Mouse (Mus musculus) layer of hippocampus, postnatal 14 days (tissue): ENCODE measurements around the gene Gckr. TPM values are rescaled to one million over a fixed set of nuclear protein-coding genes. Genes with fewer than 3 reads are reported as not detected.
"Not testable (repeated sequence)": the region's sequence is repeated elsewhere in the genome, so short reads cannot be mapped to it uniquely, and the experiment has no call there.

Experiments
- DNase-seq, 2 experiments: peaks; one replicate each; pipeline ENCODE4 v3.0.0; 2021 to 2022; ENCODE audit warnings: low spot score in 2 of 2, mixed read lengths in 1 of 2
- total RNA-seq, 2 experiments: library from RNA; stranded (reverse); gene quantifications; 2 replicates each; pipeline ENCODE4 v1.2.3; 2021

Gckr gene
- total RNA-seq, 2 experiments from 2014 or later: 0.21 to 0.53 TPM

- no peak for DNase-seq
Measured at GRCm38 (mm10) chr5:31294964-31295605, 2.2 kb upstream of the Gckr start.

- peak; percentile 63 to 70 for DNase-seq
Measured at GRCm38 (mm10) chr5:31295606-31296141, 1.6 kb upstream of the Gckr start, which contains the start of gene Fndc4. Fndc4 (minus strand) TSS chr5:31296080.

GRCm38 (mm10) chr5:31297981-31298380 lies 738 bp downstream of the Gckr start:
- no peak for DNase-seq

GRCm38 (mm10) chr5:31298486-31298885 lies 1.2 kb downstream of the Gckr start:
- DNase-seq: no peak

- no peak for DNase-seq
Measured at GRCm38 (mm10) chr5:31301866-31302265, 4.6 kb downstream of the Gckr start.

- DNase-seq: no peak
Measured at GRCm38 (mm10) chr5:31303093-31303492, 5.8 kb downstream of the Gckr start.

- DNase-seq: no peak
Measured at GRCm38 (mm10) chr5:31312806-31313205, 15.6 kb downstream of the Gckr start.

- no peak for DNase-seq
Measured at GRCm38 (mm10) chr5:31322776-31323175, 25.5 kb downstream of the Gckr start.

GRCm38 (mm10) chr5:31324085-31324484 lies 26.8 kb downstream of the Gckr start:
- no peak for DNase-seq

- no peak for DNase-seq
Measured at GRCm38 (mm10) chr5:31326850-31327249, 29.6 kb downstream of the Gckr start.

- DNase-seq: peak; percentile 44 to 80
Measured at GRCm38 (mm10) chr5:31328255-31328654, 31.0 kb downstream of the Gckr start.

- not testable (repeated sequence) for DNase-seq
Measured at GRCm38 (mm10) chr5:31357586-31357985, 60.3 kb downstream of the Gckr start.

GRCm38 (mm10) chr5:31360955-31361354 lies 63.7 kb downstream of the Gckr start:
- DNase-seq: no peak

Other genes with a start within 250 kb of the Gckr start
- gene Atraid, start 249.1 kb upstream of the Gckr start, total RNA-seq: 10 to 100 TPM; 73.9 to 86.6 TPM
- gene Slc5a6, start 248.5 kb upstream of the Gckr start, total RNA-seq: 10 to 100 TPM; 12.4 to 13.3 TPM
- gene Cad, start 242.7 kb upstream of the Gckr start, total RNA-seq: 10 to 100 TPM; 15.6 to 17.5 TPM
- not detected for gene Dnajc5g, start 191.2 kb upstream of the Gckr start, total RNA-seq
- 10 to 100 TPM; 56.9 to 61.1 TPM for gene Slc30a3, start 189.2 kb upstream of the Gckr start, total RNA-seq
- not detected for gene Trim54, start 180.7 kb upstream of the Gckr start, total RNA-seq
- gene Ucn, start 158.6 kb upstream of the Gckr start, total RNA-seq: not detected
- gene Mpv17, start 143.2 kb upstream of the Gckr start, total RNA-seq: 10 to 100 TPM; 41.3 to 46.9 TPM
- 1 to 10 TPM; 1.2 to 4.2 TPM for gene Gm29609, start 117.5 kb upstream of the Gckr start, total RNA-seq
- 10 to 100 TPM; 61.2 to 64.7 TPM for gene Gtf3c2, start 117.3 kb upstream of the Gckr start, total RNA-seq
- gene Snx17, start 104.2 kb upstream of the Gckr start, total RNA-seq: 10 to 100 TPM; 79.5 to 80.3 TPM
- gene Eif2b4, start 104.0 kb upstream of the Gckr start, total RNA-seq: 10 to 100 TPM; 48.1 to 55.2 TPM
- gene Zfp513, start 95.1 kb upstream of the Gckr start, total RNA-seq: 10 to 100 TPM; 25.5 to 31.3 TPM
- gene Ppm1g, start 76.8 kb upstream of the Gckr start, total RNA-seq: 10 to 100 TPM; 84.9 to 85.7 TPM
- 10 to 100 TPM; 77.7 to 79.7 TPM for gene Nrbp1, start 56.6 kb upstream of the Gckr start, total RNA-seq
- not detected for gene Gm9970, start 56.2 kb upstream of the Gckr start, total RNA-seq
- 1 to 10 TPM; 1.3 to 1.9 TPM for gene Krtcap3, start 45.8 kb upstream of the Gckr start, total RNA-seq
- gene Ift172, start 6.3 kb upstream of the Gckr start, total RNA-seq: 10 to 100 TPM; 76.4 to 83.3 TPM
- 100 to 1,000 TPM; 160 to 164 TPM for gene Fndc4, start 1.4 kb upstream of the Gckr start, total RNA-seq
- 10 to 100 TPM; 41.6 to 46.0 TPM for gene Zfp512, start 155.0 kb downstream of the Gckr start, total RNA-seq
- under 1 TPM; 0.16 to 0.21 TPM for gene 4930548H24Rik, start 188.3 kb downstream of the Gckr start, total RNA-seq
- gene Gpn1, start 197.3 kb downstream of the Gckr start, total RNA-seq: 10 to 100 TPM; 29.7 to 30.4 TPM
- gene Slc4a1ap, start 229.6 kb downstream of the Gckr start, total RNA-seq: 10 to 100 TPM; 51.5 to 53.4 TPM
- gene Supt7l, start 230.4 kb downstream of the Gckr start, total RNA-seq: 10 to 100 TPM; 17.5 to 17.7 TPM